Mouse (Mus musculus): ENCODE measurements around the gene Atp6v0b. TPM values are rescaled to one million over a fixed set of nuclear protein-coding genes. Genes with fewer than 3 reads are reported as not detected.

The Atp6v0b gene
- total RNA-seq (2023), result 100 to 1,000 TPM; 315 to 342 TPM

DNA sequence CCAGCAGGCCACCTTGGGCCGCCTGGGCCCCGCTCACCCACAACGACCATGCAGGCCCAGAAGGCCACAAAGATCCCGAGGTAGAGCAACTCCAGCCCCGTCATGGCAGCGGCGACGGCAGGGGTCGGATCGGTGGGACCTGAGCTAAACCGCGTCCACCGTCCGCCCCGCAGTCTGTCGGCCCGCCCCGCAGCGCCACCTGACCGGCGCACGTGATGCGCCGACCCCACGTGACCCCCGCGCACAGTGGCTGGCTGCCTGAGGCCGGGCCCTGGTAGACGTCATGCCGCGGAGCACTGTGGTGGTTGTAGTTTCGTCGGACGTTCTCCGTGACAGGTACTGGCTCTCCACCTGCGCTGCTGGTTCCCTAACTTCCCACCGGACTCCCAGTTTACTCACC lies at the start of gene Atp6v0b:
Atp6v0b (minus strand) TSS at position 201 of the 400 bp plus-strand sequence.

DNA sequence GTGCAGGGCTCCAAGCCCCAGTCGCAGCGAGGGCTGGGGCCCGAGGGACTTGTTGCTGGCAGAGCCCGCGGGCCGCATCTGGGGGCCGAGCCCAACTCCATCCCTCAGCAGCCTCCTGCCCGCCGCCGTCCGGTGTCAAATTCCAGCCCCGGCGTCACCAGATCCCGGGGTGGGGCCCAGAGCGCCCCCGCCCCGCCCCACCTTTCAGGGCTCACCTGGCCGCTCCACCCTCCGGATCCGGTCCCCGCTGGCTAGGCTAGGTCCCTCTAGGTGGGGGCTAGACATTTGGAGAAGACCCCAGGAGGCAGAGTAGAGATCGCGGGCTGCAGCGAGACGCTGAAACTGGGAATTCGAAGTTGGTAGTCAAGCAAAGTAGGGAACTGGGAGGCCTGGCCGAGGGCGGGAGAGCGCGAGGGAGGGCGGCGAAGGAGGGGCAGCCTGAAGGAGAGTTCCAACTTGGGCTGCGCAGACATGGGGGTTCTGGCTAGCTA lies 42.3 kb upstream of the Atp6v0b start, which contains the start of gene Artn:
Artn (minus strand) TSS at position 373 of the 491 bp plus-strand sequence.

DNA sequence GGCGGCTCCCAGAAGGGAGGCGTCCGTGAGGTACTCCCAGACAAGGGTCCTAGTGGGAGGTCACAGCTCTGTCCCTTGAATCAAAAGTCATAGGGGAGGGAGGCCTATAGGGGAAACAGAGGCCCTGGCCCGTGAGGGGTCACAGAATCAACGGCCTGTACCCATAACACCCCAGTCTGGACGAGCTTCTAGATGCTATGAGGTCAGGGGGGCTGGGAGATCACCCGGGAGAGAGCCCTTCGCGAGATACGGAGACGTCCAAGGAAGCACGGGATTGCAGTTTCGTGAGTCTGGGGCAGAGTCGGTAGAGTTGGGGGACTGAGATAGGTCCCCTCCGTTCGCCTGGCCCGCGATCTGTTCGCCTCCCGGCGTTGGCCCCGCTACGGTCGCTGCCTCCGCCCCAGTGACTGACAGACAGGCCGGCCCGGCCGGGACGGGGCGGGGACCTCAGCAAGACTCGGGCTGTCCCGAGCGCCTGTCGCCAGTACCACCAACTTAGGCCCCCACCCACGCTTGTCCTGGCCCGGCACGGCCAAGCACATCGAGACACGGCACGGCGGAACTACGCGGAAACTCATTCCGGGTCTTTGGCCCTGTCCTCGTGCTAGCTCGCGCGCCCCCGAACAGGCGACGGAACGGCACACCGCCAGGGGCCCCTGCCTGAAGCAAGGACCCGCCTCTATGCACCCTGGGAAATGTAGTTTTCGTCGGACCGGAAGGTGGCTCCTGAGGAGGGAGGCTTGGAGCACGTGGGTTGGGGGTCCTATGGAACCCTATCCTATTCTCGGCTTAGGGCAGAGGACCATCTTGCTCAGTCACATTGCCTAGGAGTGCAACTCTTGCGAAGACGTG lies 27.7 kb upstream of the Atp6v0b start, which contains the start of gene Ipo13:
Ipo13 (minus strand) TSS at position 409 of the 852 bp plus-strand sequence.

DNA sequence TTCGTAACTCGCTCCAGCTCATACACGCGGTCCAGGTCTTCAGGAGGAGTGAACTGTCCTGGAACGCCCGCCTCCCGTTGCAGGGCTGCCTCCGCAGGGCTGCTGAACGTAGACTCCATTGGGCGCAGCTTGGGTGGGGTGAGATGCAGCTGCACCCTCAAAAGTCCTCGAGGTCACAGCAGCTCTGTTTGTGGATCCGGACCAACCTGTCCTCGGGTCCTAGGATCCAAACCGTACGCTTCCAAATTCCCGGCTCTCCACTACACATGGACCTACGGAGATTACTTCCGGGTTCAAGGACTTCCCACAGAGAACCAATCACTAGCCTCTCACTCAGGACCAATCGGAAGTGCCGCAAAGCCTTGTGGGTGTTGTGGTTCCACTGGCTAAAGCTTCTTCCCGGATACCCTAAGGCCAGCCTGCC lies 4.6 kb upstream of the Atp6v0b start, which contains the start of gene Dph2:
Dph2 (minus strand) TSS at position 295 of the 424 bp plus-strand sequence.

DNA sequence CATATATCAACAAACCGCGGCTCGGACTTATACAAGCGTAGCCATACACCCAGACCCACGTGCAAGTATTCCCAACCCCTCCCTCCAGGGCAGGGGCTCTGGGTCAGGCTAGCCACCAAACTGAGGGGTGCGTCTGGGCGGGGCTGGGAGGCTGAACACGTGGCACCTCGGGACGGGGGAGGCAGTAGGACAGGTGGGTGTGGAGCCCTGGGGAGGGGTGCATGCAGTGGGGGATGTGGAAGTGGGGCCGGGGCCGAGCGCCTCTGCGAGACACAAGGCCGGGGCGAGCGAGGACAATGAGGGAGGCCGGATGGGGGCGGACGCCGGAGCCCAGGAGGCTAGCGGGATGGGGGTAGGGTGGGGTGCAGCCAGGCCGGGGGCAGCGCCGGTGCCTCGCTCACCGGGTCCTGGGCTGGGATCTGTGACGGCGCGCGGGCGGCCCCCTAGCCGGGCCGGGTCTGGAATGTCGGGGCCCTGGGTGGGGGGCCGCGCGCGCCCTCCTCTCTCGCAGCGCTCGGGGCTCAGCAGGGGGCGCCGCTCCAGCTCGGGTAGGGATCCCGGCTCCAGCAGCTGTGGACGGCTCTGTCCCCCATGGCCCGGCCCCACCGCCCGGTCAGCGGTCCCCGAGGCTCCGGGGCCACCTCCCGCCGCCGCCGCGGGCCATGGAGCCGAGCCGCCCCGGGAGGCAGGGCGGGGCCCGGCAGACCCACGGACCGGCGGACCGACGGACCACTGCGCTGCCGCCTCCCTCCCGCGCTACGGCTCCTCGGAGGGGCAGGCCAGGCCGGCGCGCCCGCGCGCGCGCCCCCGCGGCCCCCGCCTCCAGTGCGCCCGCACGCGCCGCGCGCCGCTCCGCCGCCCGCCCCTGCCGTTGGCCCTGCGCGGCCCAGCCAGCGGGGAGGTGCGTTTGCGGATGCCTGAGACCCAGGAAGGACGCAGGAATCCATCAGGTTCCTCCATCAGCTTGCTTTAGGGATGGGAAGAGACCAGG lies 4.1 kb downstream of the Atp6v0b start, which contains the start of gene B4galt2:
B4galt2 (minus strand) TSS at position 787 of the 991 bp plus-strand sequence.

DNA sequence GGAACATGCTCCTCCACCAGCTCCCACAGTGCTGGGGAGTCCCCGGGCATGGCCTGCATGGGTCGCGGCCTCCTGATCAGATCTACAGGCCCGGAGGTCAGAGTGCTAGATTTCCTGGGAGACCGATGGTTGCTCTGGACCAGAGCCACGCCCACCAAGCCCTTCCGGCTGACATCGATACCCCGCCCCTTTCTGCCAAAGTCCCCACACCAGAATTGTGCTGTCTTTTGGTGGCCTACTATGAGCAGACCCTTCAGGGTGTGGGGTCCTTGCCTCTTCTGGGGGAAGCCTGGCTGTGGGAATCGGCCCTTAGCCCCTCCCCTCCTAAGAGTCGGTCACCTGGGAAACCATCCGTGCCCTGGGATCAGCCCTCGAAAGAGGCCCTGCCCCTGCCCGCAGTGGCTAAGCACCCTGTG lies 14.7 kb downstream of the Atp6v0b start, which contains the start of gene Ccdc24:
Ccdc24 (minus strand) TSS at position 87 of the 416 bp plus-strand sequence.

DNA sequence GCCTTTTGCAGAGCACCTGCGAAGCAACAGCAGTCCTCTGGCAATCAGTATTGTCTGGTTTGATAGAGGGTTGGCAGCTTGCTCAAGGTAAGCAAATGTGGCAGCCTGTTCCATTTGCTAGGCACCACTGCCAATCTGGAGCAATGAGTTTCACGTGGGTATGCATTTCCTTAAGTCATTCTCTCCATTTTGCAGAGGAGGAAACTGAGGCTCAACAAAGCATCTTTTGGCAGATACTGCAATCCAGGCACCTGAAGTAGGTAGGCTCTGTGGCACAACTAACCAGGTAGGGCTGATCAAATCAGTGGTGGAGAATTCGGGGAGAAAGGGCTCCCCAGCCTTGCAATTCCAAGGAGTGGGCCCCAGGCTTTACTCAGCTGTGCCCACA lies 52.7 kb downstream of the Atp6v0b start, which contains the start of gene Slc6a9:
Slc6a9 (plus strand) TSS at position 50 of the 388 bp plus-strand sequence.

Other genes with a start within 250 kb of the Atp6v0b start
- 10 to 100 TPM; 16.1 to 17.8 TPM for gene Dmap1, start 205.1 kb downstream of the Atp6v0b start, total RNA-seq (2023)
- gene Gm12845, start 162.9 kb downstream of the Atp6v0b start, total RNA-seq (2023), result not detected
- gene Klf17, start 121.7 kb downstream of the Atp6v0b start, total RNA-seq (2023), result not detected
- 1 to 10 TPM; 2.2 to 4.1 TPM for gene Slc6a9, start 52.8 kb downstream of the Atp6v0b start, total RNA-seq (2023)
- not detected for gene Ccdc24, start 14.8 kb downstream of the Atp6v0b start, total RNA-seq (2023)
- gene B4galt2, start 3.8 kb downstream of the Atp6v0b start, total RNA-seq (2023), result under 1 TPM in 1 of 2 experiments, not detected in 1; 0.26 TPM
- 1 to 10 TPM; 2.3 to 2.7 TPM for gene Dph2, start 4.7 kb upstream of the Atp6v0b start, total RNA-seq (2023)
- 10 to 100 TPM; 27.5 to 31.2 TPM for gene Ipo13, start 27.7 kb upstream of the Atp6v0b start, total RNA-seq (2023)
- gene Artn, start 42.4 kb upstream of the Atp6v0b start, total RNA-seq (2023), result not detected
- 1 to 10 TPM; 6.9 to 8.8 TPM for gene St3gal3, start 247.6 kb upstream of the Atp6v0b start, total RNA-seq (2023)

All from neutrophil, adult 59 days (primary cell).